Mouse (Mus musculus) lung, embryonic 14.5 days (tissue): ENCODE data around the gene Tmco3. TPM values are rescaled to one million over a fixed set of nuclear protein-coding genes. Genes with fewer than 3 reads are reported as not detected.
A peak's percentile ranks its signal among the peaks of the same experiment; 100 is the strongest.

ENCODE experiments used
- ATAC-seq: fragments of 200-750 bp; cut with Nextera tagmentation; 2 replicates; pipeline ENCODE4 v1.8.0; 2017; ENCODE audit warnings: mild to moderate bottlenecking, moderate TSS enrichment, moderate library complexity; ENCODE audit not compliant: insufficient read depth
- DNase-seq: peaks from one replicate; pipeline ENCODE4 v3.0.0-alpha.2; 2015
- H3K27ac ChIP-seq: fragments of 300-500 bp; sonication (generic); 2 replicates; pipeline ENCODE4 v1.5.1; 2014; ENCODE audit warnings: low read depth, mild to moderate bottlenecking, moderate library complexity
- H3K27me3 ChIP-seq: fragments of 300-500 bp; sonication (generic); 2 replicates; pipeline ENCODE4 v1.6.1; 2014; ENCODE audit warnings: low read length, control low read depth; ENCODE audit not compliant: insufficient read depth
- H3K36me3 ChIP-seq: fragments of 300-500 bp; sonication (generic); 2 replicates; pipeline ENCODE4 v1.6.1; 2014; ENCODE audit warnings: control low read depth; ENCODE audit not compliant: insufficient read depth
- H3K4me1 ChIP-seq: fragments of 300-500 bp; sonication (generic); 2 replicates; pipeline ENCODE4 v1.6.1; 2014; ENCODE audit warnings: antibody characterized with exemption, control low read depth; ENCODE audit not compliant: insufficient read depth
- H3K4me2 ChIP-seq: fragments of 300-500 bp; sonication (generic); 2 replicates; pipeline ENCODE4 v1.6.1; 2014; ENCODE audit warnings: mild to moderate bottlenecking
- H3K4me3 ChIP-seq: fragments of 300-500 bp; sonication (generic); 2 replicates; pipeline ENCODE4 v1.5.1; 2014; ENCODE audit warnings: low read depth, low read length
- H3K9ac ChIP-seq: fragments of 300-500 bp; sonication (generic); 2 replicates; pipeline ENCODE4 v1.6.1; 2014
- H3K9me3 ChIP-seq: fragments of 300-500 bp; sonication (generic); 2 replicates; pipeline ENCODE4 v1.6.1; 2016; ENCODE audit warnings: low read depth, low read length, control low read depth
- CTCF ChIP-seq: IDR thresholded peaks from 2 replicates; pipeline ENCODE4 v1.5.1; 2016; ENCODE audit warnings: antibody characterized with exemption, low read depth
- whole genome bisulfite sequencing: fragments of 180-500 bp; shearing (Covaris S2); extraction: QIAGEN DNeasy Blood & Tissue Kit; methylation state at CpG from one replicate; pipeline ENCODE4 v1.1.7; 2014; 5-methylcytosine and 5-hydroxymethylcytosine counted together
- polyA plus RNA-seq: library from polyadenylated mRNA; unstranded; fragments of >200 nt; fragmentation: Nextera tagmentation; extraction: Ambion mirVana; gene quantifications from 2 replicates; pipeline ENCODE4 v1.2.1, GENCODE M21; 2014

The Tmco3 gene
- polyA plus RNA-seq, 1 experiment from 2014 or later, result 44.0 TPM

DNA sequence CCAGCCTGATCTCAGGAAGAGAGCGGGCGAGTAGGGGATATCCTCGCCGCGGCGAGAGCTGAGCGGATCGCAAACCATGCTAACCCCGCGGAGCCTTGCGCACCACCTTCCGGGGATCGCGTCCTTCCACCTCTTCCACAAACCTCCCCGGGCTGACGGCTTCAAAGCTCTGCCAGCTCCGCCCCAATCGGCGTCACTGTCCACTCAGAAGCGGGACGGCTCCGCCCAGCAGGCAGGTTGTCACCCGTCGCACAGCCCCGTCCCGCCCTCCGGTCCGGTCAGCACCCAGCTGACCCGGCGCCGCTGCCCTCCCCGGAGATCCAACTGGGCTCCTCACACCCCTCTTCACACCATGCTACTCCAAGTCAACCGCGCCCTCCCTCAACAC, 692 bp upstream of the Tmco3 start:
- peak; percentile 90 for DNase-seq
- peak overlapping the region; percentile 93 for H3K27ac ChIP-seq
- peak overlapping the region; percentile 69 for H3K9ac ChIP-seq
- no peaks in the 10 kb centered on the region for H3K9me3 ChIP-seq
- under 1% methylated on average over 34 of the region's 34 CpGs for WGBS
- no peaks in the 10 kb centered on the region for H3K27me3 ChIP-seq
- H3K4me3 ChIP-seq, result peak overlapping the region; percentile 80
- H3K4me1 ChIP-seq, result 0 out of 2 replicates have a peak, but pooled peaks cover 4% of the 10 kb centered on the region
- 0 out of 2 replicates have a peak, but pooled peaks cover 5% of the 10 kb centered on the region for H3K36me3 ChIP-seq
- H3K4me2 ChIP-seq, result peak overlapping the region; percentile 93
- no peak for TF ChIP-seq CTCF
- ATAC-seq, result peak; percentile 82

GRCm38 (mm10) chr8:13288646-13289045, 656 bp downstream of the Tmco3 start:
- Histone ChIP-seq H3K4me2 (peak overlapping the region; percentile 93), H3K27me3 (no peaks in the 10 kb centered on the region), H3K27ac (no peak overlapping the region), H3K36me3 (peaks cover 14% of the 10 kb centered on the region), H3K4me1 (0 out of 2 replicates have a peak, but pooled peaks cover 4% of the 10 kb centered on the region), H3K9ac (peak overlapping the region; percentile 69), H3K9me3 (no peaks in the 10 kb centered on the region), H3K4me3 (peak overlapping the region; percentile 80)
- 3% methylated on average over 6 of the region's 6 CpGs for WGBS
- ATAC-seq (no peak), DNase-seq (no peak)
- no peak for TF ChIP-seq CTCF

DNA sequence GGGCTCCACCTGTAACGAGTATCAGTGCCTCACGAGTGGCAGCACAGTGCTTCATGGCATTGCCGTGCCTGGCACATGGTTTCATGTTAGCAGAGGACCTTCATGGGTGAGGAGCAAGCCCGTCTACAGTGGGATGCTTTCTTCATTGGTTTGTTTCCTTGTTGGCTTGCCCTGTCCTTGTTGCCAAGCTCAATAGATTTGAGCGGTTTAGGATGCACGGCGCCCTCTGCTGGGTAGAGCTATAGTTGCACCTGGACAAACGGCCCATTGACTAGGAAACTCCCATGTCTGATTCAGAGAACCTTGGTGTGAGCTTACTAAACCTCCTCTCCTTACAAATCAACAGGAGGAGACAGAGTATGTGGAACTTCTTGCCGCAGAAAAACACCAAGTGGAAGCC, 4.4 kb downstream of the Tmco3 start:
- H3K9ac ChIP-seq, result no peak overlapping the region
- peak; percentile 85 for TF ChIP-seq CTCF
- H3K36me3 ChIP-seq, result peaks cover 49% of the 10 kb centered on the region
- ATAC-seq (no peak), DNase-seq (peak; percentile 87)
- 30% methylated on average over 9 of the region's 9 CpGs for WGBS
- H3K4me2 ChIP-seq, result no peak overlapping the region
- H3K27ac ChIP-seq, result no peak overlapping the region
- H3K4me1 ChIP-seq, result 0 out of 2 replicates have a peak, but pooled peaks cover 4% of the 10 kb centered on the region
- H3K4me3 ChIP-seq, result no peak overlapping the region
- H3K9me3 ChIP-seq, result no peaks in the 10 kb centered on the region
- no peaks in the 10 kb centered on the region for H3K27me3 ChIP-seq

DNA sequence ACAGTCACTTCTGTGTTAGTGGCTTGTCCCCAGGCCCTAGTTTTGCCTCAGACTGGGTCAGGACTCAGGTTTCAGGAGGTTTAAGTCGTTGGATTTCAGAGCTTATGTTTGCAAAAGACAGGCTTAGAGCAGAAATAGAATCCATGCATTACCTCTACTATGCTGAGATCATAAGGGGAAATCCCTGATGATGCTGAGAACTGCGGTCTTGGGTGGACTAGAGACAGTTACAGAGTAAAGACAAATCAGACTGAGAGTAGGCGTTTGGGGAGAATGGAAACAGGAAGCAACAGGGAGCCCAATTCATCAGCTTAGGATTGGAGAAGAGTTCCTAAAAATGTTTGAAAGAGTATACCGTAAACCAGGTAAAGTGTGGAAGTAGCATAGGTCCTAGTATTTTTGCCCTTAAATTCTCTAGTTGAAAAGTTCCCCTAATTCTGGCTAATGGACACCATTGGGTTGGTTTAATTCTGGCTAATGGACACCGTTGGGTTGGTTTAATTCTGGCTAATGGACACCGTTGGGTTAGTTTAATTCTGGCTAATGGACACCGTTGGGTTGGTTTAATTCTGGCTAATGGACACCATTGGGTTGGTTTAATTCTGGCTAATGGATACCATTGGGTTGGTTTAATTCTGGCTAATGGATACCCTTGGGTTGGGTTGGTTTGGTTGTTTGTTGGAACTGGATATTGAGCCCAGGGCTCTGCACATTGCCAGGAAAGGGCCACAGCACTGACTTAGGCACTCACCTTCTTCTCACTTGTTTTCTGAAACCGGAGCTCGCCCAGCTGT, 5.9 kb downstream of the Tmco3 start:
- ATAC-seq, result no peak
- no peaks in the 10 kb centered on the region for H3K9me3 ChIP-seq
- peaks cover 54% of the 10 kb centered on the region for H3K36me3 ChIP-seq
- 89% methylated on average over 9 of the region's 9 CpGs for WGBS
- H3K4me1 ChIP-seq, result 0 out of 2 replicates have a peak, but pooled peaks cover 4% of the 10 kb centered on the region
- no peak for TF ChIP-seq CTCF
- no peak overlapping the region for H3K4me2 ChIP-seq
- H3K9ac ChIP-seq, result no peak overlapping the region
- no peaks in the 10 kb centered on the region for H3K27me3 ChIP-seq
- DNase-seq, result no peak
- H3K27ac ChIP-seq, result no peak overlapping the region
- no peak overlapping the region for H3K4me3 ChIP-seq

DNA sequence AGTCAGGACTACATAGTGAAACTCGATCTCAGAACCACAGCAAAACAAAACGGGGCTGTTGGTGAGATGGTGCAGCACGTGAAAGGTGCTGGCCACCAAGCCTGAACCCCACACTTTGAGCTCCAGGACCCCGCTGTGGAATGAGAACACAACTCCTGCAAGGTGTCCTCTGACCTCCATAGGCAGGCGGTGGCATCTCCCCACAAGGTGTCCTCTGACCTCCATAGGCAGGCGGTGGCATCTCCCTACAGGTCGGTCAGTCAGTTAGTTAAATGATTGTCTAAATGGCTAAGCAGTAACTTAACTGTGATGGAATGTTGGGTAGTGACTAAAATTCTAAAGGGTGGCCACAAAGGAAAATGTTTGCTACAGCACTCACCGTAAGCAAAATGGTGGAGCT, 11.6 kb downstream of the Tmco3 start:
- H3K27me3 ChIP-seq, result no peaks in the 10 kb centered on the region
- DNase-seq (no peak), ATAC-seq (no peak)
- H3K4me2 ChIP-seq, result no peak overlapping the region
- H3K9me3 ChIP-seq, result no peaks in the 10 kb centered on the region
- no peaks in the 10 kb centered on the region for H3K4me1 ChIP-seq
- WGBS, result 93% methylated on average over 8 of the region's 8 CpGs
- H3K36me3 ChIP-seq, result peaks cover 78% of the 10 kb centered on the region
- H3K9ac ChIP-seq, result no peak overlapping the region
- TF ChIP-seq CTCF, result no peak
- no peak overlapping the region for H3K4me3 ChIP-seq
- no peak overlapping the region for H3K27ac ChIP-seq

GRCm38 (mm10) chr8:13301036-13301435, 13.0 kb downstream of the Tmco3 start:
- Histone ChIP-seq H3K9me3 (peaks cover 3% of the 10 kb centered on the region; the same call in 1 of the 2 replicates), H3K36me3 (peaks cover 71% of the 10 kb centered on the region), H3K27ac (no peak overlapping the region), H3K9ac (no peak overlapping the region), H3K4me1 (no peaks in the 10 kb centered on the region), H3K4me2 (no peak overlapping the region), H3K27me3 (no peaks in the 10 kb centered on the region), H3K4me3 (no peak overlapping the region)
- ATAC-seq, result no peak
- TF ChIP-seq CTCF, result no peak
- WGBS, result 96% methylated on average over 7 of the region's 7 CpGs
- DNase-seq, result no peak

GRCm38 (mm10) chr8:13305459-13305858, 17.5 kb downstream of the Tmco3 start:
- ATAC-seq (no peak), DNase-seq (no peak)
- Histone ChIP-seq H3K9me3 (peaks cover 3% of the 10 kb centered on the region; the same call in 1 of the 2 replicates), H3K4me2 (no peak overlapping the region), H3K27me3 (no peaks in the 10 kb centered on the region), H3K4me3 (no peak overlapping the region), H3K4me1 (no peaks in the 10 kb centered on the region), H3K27ac (no peak overlapping the region), H3K9ac (no peak overlapping the region), H3K36me3 (peaks cover 49% of the 10 kb centered on the region; the same call in 1 of the 2 replicates)
- 92% methylated on average over 6 of the region's 6 CpGs for WGBS
- TF ChIP-seq CTCF, result no peak
